Comparison of ENCODE assay signal across 10 mouse cellular contexts in genomic region chr1:172052766-172053279, GRCm38 (mm10). TPM values are rescaled to one million over a fixed set of nuclear protein-coding genes. Genes with fewer than 3 reads are reported as not detected.
DNase-seq lines count a peak whose midpoint lies in the region; ATAC-seq and TF ChIP-seq lines count a peak whose summit lies in the region.
"Had no signal": no experiment of that assay in that cellular context is flagged by ENCODE, and none has a peak within 500 bp of the region (broad histone marks: within the 10 kb centered on the region; RNA-seq: fewer than 3 reads in every experiment).

No protein-coding gene starts in this region.

- peak overlapping the region; percentile 79; the same call in 1 of the 2 replicates for H3K4me2 ChIP-seq in heart, embryonic 14.5 days (ENCODE audit: low read length)
- peak overlapping the region; percentile 18; the same call in 1 of the 2 replicates for H3K4me2 ChIP-seq in heart, postnatal 0 days (ENCODE audit: low read depth, low read length)
- H3K4me2 ChIP-seq in midbrain, embryonic 13.5 days (replicated peaks) = peak overlapping the region; percentile 81

- TF ChIP-seq CTCF in heart, postnatal 0 days (IDR thresholded peaks at IDR 0.05; ENCODE audit: low read depth) = no peak

- H3K36me3 ChIP-seq in heart, embryonic 14.5 days (ENCODE audit: control insufficient read depth, insufficient read depth, low read length) = no peaks in the 10 kb centered on the region
- no peaks in the 10 kb centered on the region for H3K36me3 ChIP-seq in heart, postnatal 0 days (replicated peaks; ENCODE audit: control insufficient read depth, insufficient read depth, low read length)
- H3K36me3 ChIP-seq in midbrain, embryonic 13.5 days = no peaks in the 10 kb centered on the region
- H3K36me3 ChIP-seq: liver, embryonic 15.5 days had no signal

- DNase-seq in heart, postnatal 25 days (ENCODE audit: low spot score) = no peak
- DNase-seq in ZHBTc4 (ENCODE audit: low read depth, low spot score) = peak; percentile 54
- DNase-seq in heart, postnatal 0 days (ENCODE audit: low spot score) = no peak
- DNase-seq in T-cell, adult 2 months (ENCODE audit: low spot score) = no peak
- DNase-seq in Muller cell, postnatal 12 days (ENCODE audit: inconsistent ontology term) = no peak
- no peak for DNase-seq in ovary, adult 18-20 months (ENCODE audit: low spot score)
- DNase-seq: gastrocnemius, postnatal 36 days had no signal

- intact Hi-C loops in heart, postnatal 25 days (cut with DNase I) = no loop called here

- TF ChIP-seq EP300 in heart, postnatal 0 days (IDR thresholded peaks at IDR 0.05; ENCODE audit: low read depth) = no peak

- H3K9ac ChIP-seq in heart, embryonic 14.5 days (ENCODE audit: low read length) = no peak overlapping the region
- no peak overlapping the region for H3K9ac ChIP-seq in heart, postnatal 0 days (replicated peaks; ENCODE audit: low read depth, low read length)
- peak overlapping the region; percentile 72; the same call in 1 of the 2 replicates for H3K9ac ChIP-seq in midbrain, embryonic 13.5 days (replicated peaks)
- H3K9ac ChIP-seq: liver, embryonic 15.5 days had no signal

- H3K4me1 ChIP-seq in heart, embryonic 14.5 days (ENCODE audit: control insufficient read depth in 2 of 2, insufficient read depth in 2 of 2, low read length in 2 of 2) = peaks cover 10 to 12% of the 10 kb centered on the region in 2 experiments
- peaks cover 9% of the 10 kb centered on the region; the same call in 1 of the 2 replicates for H3K4me1 ChIP-seq in heart, postnatal 0 days (ENCODE audit: control insufficient read depth, insufficient read depth)
- H3K4me1 ChIP-seq in midbrain, embryonic 13.5 days (replicated peaks) = peaks cover 68% of the 10 kb centered on the region

- peaks cover 56% of the 10 kb centered on the region for H3K27me3 ChIP-seq in heart, embryonic 14.5 days (ENCODE audit: control insufficient read depth, insufficient read depth, low read length)
- H3K27me3 ChIP-seq in heart, postnatal 0 days (ENCODE audit: control insufficient read depth, insufficient read depth, low read length) = peaks cover 39% of the 10 kb centered on the region
- peaks cover 12% of the 10 kb centered on the region; the same call in 1 of the 2 replicates for H3K27me3 ChIP-seq in midbrain, embryonic 13.5 days

- no peak overlapping the region for H3K4me3 ChIP-seq in heart, embryonic 14.5 days (ENCODE audit: control insufficient read depth in 1 of 2, insufficient read depth in 1 of 2, low read depth in 1 of 2, low read length in 2 of 2)
- peak overlapping the region; percentile 12 for H3K4me3 ChIP-seq in heart, postnatal 0 days (ENCODE audit: low read depth, low read length)
- H3K4me3 ChIP-seq in midbrain, embryonic 13.5 days (replicated peaks) = peak overlapping the region; percentile 49
- H3K4me3 ChIP-seq: liver, embryonic 15.5 days had no signal

- no peak overlapping the region for H3K27ac ChIP-seq in heart, embryonic 14.5 days (replicated peaks in 1 of 2; ENCODE audit: control insufficient read depth in 1 of 2, insufficient read depth in 1 of 2, low read depth in 2 of 2, low read length in 2 of 2)
- H3K27ac ChIP-seq in heart, postnatal 0 days (ENCODE audit: low read depth) = no peak overlapping the region
- no peak overlapping the region for H3K27ac ChIP-seq in midbrain, embryonic 13.5 days
- H3K27ac ChIP-seq: liver, embryonic 15.5 days had no signal

- WGBS in heart, embryonic 14.5 days = 5% methylated on average over 10 of the region's 10 CpGs
- 16% methylated on average over 10 of the region's 10 CpGs for WGBS in heart, postnatal 0 days
- WGBS in midbrain, embryonic 13.5 days = 11% methylated on average over 10 of the region's 10 CpGs

- no peak for ATAC-seq in heart, embryonic 14.5 days (ENCODE audit: insufficient number of reproducible peaks, insufficient read depth, low FRiP score, low read depth)
- ATAC-seq in heart, postnatal 0 days (ENCODE audit: insufficient read depth, low read depth) = no peak
- no peak for ATAC-seq in midbrain, embryonic 13.5 days

- H3K9me3 ChIP-seq in heart, embryonic 14.5 days (ENCODE audit: control insufficient read depth, low read length) = no peaks in the 10 kb centered on the region
- H3K9me3 ChIP-seq in heart, postnatal 0 days (replicated peaks; ENCODE audit: control insufficient read depth, low read length) = no peaks in the 10 kb centered on the region
- no peaks in the 10 kb centered on the region for H3K9me3 ChIP-seq in midbrain, embryonic 13.5 days
- H3K9me3 ChIP-seq: liver, embryonic 15.5 days had no signal

RNA-seq across cellular contexts. Expression of gene Nhlh1, which starts 4.5 kb away (rescaled TPM):
- polyA plus RNA-seq in heart, embryonic 14.5 days (2014; fragmentation: Nextera tagmentation; extraction: Ambion mirVana) = not detected in 2 replicates
- not detected for total RNA-seq in heart, postnatal 25 days (2021)
- total RNA-seq in heart, postnatal 0 days (2014; rRNA removed; ENCODE audit: low replicate concordance) = not detected in 2 replicates
- polyA plus RNA-seq in heart, postnatal 0 days (2015; fragmentation: Nextera tagmentation; extraction: Ambion mirVana) = not detected in 2 replicates
- polyA plus RNA-seq in midbrain, embryonic 13.5 days (2015; fragmentation: Nextera tagmentation; extraction: Ambion mirVana) = 7.7 and 8.9 TPM in 2 replicates
- total RNA-seq: gastrocnemius, postnatal 36 days had no signal
- polyA plus RNA-seq: liver, embryonic 15.5 days had no signal

RNA-seq across cellular contexts. Expression of gene Vangl2, which starts 24.6 kb away (rescaled TPM):
- 9.2 and 10.0 TPM in 2 replicates for polyA plus RNA-seq in heart, embryonic 14.5 days (2014; fragmentation: Nextera tagmentation; extraction: Ambion mirVana)
- total RNA-seq in heart, postnatal 25 days (2021) = 1 to 10 TPM; 1.5 to 2.4 TPM
- total RNA-seq in heart, postnatal 0 days (2014; rRNA removed; ENCODE audit: low replicate concordance) = 11.2 and 11.4 TPM in 2 replicates
- polyA plus RNA-seq in heart, postnatal 0 days (2015; fragmentation: Nextera tagmentation; extraction: Ambion mirVana) = 4.7 and 5.2 TPM in 2 replicates
- polyA plus RNA-seq in midbrain, embryonic 13.5 days (2015; fragmentation: Nextera tagmentation; extraction: Ambion mirVana) = 57.1 and 60.0 TPM in 2 replicates

RNA-seq across cellular contexts. Expression of gene Copa, which starts 29.5 kb away (rescaled TPM):
- polyA plus RNA-seq in heart, embryonic 14.5 days (2014; fragmentation: Nextera tagmentation; extraction: Ambion mirVana) = 157 and 163 TPM in 2 replicates
- 100 to 1,000 TPM; 104 to 113 TPM for total RNA-seq in heart, postnatal 25 days (2021)
- 148 and 174 TPM in 2 replicates for total RNA-seq in heart, postnatal 0 days (2014; rRNA removed; ENCODE audit: low replicate concordance)
- polyA plus RNA-seq in heart, postnatal 0 days (2015; fragmentation: Nextera tagmentation; extraction: Ambion mirVana) = 101 and 102 TPM in 2 replicates
- polyA plus RNA-seq in midbrain, embryonic 13.5 days (2015; fragmentation: Nextera tagmentation; extraction: Ambion mirVana) = 190 and 202 TPM in 2 replicates

RNA-seq across cellular contexts. Expression of gene Ncstn, which starts 29.8 kb away (rescaled TPM):
- polyA plus RNA-seq in heart, embryonic 14.5 days (2014; fragmentation: Nextera tagmentation; extraction: Ambion mirVana) = 120 TPM in 2 replicates
- 10 to 100 TPM; 42.8 to 44.4 TPM for total RNA-seq in heart, postnatal 25 days (2021)
- 53.4 and 87.3 TPM in 2 replicates for total RNA-seq in heart, postnatal 0 days (2014; rRNA removed; ENCODE audit: low replicate concordance)
- polyA plus RNA-seq in heart, postnatal 0 days (2015; fragmentation: Nextera tagmentation; extraction: Ambion mirVana) = 63.9 and 68.1 TPM in 2 replicates
- 126 and 129 TPM in 2 replicates for polyA plus RNA-seq in midbrain, embryonic 13.5 days (2015; fragmentation: Nextera tagmentation; extraction: Ambion mirVana)

Comparison
In these comparisons a context has a peak if more than half of its experiments do, and no peak if none do; other contexts are left out.
1. H3K4me3 ChIP-seq: peak in heart, postnatal 0 days (single experiment) and midbrain, embryonic 13.5 days (single experiment); none in heart, embryonic 14.5 days (0 of 2).
2. H3K4me2 ChIP-seq: peak in every context shown above with its lines; median percentile 81 in midbrain, embryonic 13.5 days; 79 in heart, embryonic 14.5 days; 18 in heart, postnatal 0 days.